Mouse (Mus musculus): ENCODE results near the gene Ttc7b. TPM values are rescaled to one million over a fixed set of nuclear protein-coding genes. Genes with fewer than 3 reads are reported as not detected.

The Ttc7b gene
- polyA plus RNA-seq, 1 experiment: 108 TPM

DNA sequence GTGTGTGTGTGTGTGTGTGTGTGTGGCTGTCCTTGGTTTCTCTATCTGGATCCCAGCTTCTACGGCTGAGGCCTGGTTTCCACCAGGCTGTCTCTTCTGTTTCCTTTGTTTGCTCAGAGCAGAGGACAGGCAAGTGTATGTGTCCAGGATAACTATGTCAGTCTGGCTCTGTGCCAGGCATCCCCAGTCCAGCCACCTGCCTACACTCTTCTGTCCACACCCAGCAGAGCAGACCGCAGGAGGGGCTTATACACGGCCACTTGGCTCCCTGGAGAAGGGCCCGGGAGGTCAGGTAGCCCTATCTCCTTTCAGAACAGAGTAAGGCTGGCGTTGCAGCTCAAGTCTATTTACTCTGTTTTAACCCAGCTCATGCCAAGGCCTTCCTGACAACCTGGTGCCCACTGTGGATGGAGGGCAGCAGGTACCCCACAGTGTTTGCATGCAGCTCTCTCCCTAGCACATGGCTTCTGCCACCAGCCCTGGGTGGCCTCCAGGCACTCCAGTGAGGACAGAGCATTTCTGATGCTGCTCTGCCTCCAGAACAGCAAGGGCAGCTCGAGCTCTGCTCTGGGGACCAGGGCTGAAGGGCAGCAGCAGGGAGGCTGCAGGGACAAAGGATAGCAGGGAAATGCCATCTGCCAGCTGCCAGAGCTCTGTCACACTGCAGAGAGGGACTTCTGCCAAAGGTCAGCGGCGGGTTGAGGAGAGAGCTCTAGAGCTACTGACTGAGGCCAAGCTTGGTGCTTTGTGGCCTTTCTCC, 212.9 kb downstream of the Ttc7b start:
- DNase-seq (ENCODE audit: low read depth): no peak

- DNase-seq (ENCODE audit: low read depth): no peak
These were observed 214.3 kb downstream of the Ttc7b start for GRCm38 (mm10) chr12:100306336-100306735.

GRCm38 (mm10) chr12:100305051-100305673, 215.5 kb downstream of the Ttc7b start:
- no peak for DNase-seq (ENCODE audit: low read depth)

- DNase-seq (ENCODE audit: low read depth): no peak
These were observed 216.3 kb downstream of the Ttc7b start for GRCm38 (mm10) chr12:100304280-100304679.

DNA sequence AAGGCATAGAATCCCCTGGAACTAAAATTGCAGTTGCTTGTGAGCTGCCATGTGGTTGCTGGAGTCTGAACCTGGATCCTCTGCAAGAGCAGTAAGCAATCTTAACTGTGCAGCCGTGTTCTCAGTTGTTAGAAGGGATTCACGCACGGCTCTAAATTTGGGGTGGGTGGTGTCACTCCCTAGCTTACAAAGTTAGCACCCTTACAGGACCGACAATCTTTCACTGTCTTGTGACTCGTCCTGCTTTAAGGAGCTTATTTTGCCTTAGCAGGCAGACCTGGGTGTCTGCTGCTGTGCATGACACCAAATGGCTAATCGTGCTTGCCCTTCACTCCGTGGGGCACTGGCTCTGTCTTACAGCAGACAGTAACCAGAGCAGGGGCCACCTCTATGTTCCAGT, 217.5 kb downstream of the Ttc7b start:
- no peak for DNase-seq (ENCODE audit: low read depth)

DNA sequence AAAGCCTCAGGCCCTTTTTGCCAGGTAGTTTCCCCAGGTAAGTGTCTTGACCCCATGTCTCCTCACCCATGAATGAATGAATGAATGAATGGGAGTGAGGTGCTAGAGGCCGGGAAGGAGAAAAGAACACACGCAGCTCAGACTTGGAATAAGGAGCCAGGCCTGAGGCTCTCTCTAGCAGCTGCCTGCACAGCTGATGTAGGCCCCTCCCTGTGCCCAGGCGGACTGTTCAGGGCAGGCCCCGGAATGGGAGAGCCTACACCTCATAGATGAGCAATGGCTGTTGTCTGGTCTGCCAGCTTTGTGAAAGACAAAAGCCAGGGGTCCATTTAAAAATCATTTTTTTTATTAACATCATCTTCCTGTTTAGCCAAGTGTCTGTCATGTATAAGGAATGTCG, 220.2 kb downstream of the Ttc7b start:
- no peak for DNase-seq (ENCODE audit: low read depth)

GRCm38 (mm10) chr12:100299322-100299726, 221.3 kb downstream of the Ttc7b start:
- no peak for DNase-seq (ENCODE audit: low read depth)

DNA sequence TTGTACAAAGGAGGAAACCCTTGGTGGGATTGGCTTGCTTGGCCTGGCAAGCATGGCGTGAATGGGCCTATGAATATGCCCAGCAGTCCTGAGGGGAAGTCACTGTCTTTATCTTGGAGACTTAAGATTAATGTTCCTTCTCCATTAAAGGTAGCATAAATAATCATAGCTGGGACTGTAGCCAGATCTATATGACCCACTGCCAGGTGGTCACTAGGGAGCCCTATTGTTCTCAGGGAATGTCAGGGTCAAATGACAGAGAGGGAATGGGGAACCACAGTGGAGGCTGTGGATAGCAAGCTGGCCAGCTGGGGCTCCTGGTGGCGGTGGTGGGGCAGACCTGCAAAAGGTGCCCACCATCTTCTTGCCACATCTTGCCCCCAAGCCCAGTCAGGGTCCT, 221.8 kb downstream of the Ttc7b start:
- DNase-seq (ENCODE audit: low read depth): no peak

DNA sequence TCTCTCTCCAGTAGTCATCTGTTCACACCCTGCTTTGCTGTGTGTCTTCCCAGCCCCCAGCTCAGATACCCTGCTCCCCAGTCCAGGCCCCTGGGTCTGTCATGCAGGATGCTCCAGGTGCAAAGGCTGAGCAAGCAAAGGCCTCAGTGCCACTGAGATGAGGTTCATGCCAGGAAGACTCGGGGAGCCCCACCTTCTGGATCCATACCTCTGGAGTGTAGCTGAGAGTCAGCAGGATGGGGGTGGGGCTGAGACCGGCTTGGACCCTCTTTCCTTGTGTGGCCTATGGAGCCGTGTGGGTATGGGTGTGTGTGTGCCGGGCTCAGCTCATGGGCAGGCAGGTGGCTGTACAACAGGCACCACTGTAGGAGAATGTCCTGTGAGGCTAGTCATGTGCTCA, 222.7 kb downstream of the Ttc7b start:
- DNase-seq (ENCODE audit: low read depth): no peak

GRCm38 (mm10) chr12:100294457-100294856, 226.2 kb downstream of the Ttc7b start:
- DNase-seq (ENCODE audit: low read depth): no peak

GRCm38 (mm10) chr12:100293956-100294355, 226.7 kb downstream of the Ttc7b start:
- no peak for DNase-seq (ENCODE audit: low read depth)

- no peak for DNase-seq (ENCODE audit: low read depth)
These were observed 229.6 kb downstream of the Ttc7b start for GRCm38 (mm10) chr12:100290711-100291685.

DNA sequence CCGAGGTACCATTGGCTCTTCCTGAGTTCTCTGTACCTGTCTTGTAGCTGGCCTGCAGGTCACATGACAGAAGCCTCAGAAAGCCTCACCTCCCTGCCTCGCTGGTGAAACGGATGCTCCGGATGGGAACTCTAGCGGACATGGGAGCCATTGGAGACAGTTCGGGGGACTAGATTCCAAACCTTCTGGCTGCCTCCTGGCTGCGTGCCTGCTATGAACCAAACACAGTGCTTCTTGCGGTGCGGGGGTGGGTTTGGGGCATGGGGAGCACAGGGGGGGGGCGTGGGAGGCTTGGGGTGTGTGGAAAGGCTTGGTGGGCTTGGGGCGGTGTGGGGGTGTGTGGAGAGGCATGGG, 230.5 kb downstream of the Ttc7b start:
- no peak for DNase-seq (ENCODE audit: low read depth)

GRCm38 (mm10) chr12:100289267-100290177, 231.1 kb downstream of the Ttc7b start:
- DNase-seq (ENCODE audit: low read depth): no peak

- DNase-seq (ENCODE audit: low read depth): no peak
These were observed 232.6 kb downstream of the Ttc7b start for GRCm38 (mm10) chr12:100288018-100288417.

DNA sequence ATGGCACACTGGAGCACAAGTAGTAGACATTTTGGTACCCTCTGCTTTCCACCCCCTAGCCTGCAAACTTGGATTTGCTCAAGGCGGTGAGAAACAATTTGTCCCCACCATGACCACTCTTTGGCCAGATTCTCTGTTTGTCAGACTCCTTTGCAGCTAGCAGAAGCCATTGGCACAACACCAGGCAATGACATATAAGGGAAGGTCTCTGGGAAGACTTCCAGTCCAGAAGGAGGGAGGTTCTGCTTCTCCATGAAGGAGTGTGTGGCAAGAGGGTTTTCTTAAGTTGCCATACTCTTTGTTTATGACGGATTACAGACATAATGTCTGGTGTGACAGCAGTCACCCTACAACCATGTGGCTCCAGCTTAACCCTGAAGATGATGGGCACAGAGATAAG, 233.1 kb downstream of the Ttc7b start:
- DNase-seq (ENCODE audit: low read depth): no peak

GRCm38 (mm10) chr12:100283283-100283682, 237.3 kb downstream of the Ttc7b start:
- no peak for DNase-seq (ENCODE audit: low read depth)

- DNase-seq (ENCODE audit: low read depth): peak; percentile 45
These were observed 238.4 kb downstream of the Ttc7b start for GRCm38 (mm10) chr12:100282025-100282885.

DNA sequence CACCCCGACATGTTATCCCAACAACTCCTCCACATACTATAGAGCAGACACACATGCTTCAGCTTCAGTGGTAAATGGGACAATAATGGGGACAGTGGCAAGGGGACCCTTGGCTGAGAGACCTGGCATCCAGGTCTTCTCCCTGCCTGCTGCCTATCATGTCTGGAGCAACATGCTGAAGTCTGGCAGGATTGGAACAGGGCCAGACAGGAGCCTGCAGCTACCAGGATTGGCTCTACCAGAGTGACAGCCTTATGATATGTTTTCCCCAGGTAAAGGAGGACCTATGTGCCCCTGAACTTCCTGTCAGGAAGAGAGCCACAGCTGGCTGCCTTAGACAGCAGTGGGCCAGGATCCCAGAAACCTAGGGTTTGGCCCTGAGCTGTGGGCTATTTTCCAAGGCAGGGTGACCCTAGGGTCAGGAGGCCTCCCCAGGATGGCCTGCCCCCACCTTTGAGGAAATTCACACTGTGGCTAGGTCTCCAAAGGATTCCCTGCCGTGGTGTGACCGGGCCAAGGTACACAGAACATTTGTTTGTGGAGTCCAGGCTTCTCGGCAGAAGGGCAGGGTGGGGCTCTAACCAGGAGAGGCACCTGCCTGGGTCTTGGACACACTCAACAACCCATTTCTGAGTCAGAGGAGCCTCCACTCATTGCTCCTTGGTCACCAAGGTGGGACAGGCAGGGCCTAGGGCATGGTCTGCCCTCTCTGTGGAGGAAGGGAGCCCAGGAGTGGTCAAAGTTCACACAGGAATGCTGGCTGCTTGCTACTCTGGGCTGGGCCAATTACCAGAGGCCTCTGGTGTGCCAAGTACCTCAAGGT, 239.4 kb downstream of the Ttc7b start:
- DNase-seq (ENCODE audit: low read depth): no peak
